Mouse (Mus musculus): ENCODE data around the gene Gdf10.

The Gdf10 gene

GRCm38 (mm10) chr14:33923168-33924070 lies at the start of gene Gdf10:
Gene Gdf10 (plus strand): TSS chr14:33923587.
- peak in 1 of 2 experiments; percentile 25 for DNase-seq (ENCODE audit: low spot score in 2 of 2)

GRCm38 (mm10) chr14:33878826-33879225 lies 44.6 kb upstream of the Gdf10 start:
- no peak for DNase-seq (ENCODE audit: low spot score in 2 of 2)

- DNase-seq (ENCODE audit: low spot score in 2 of 2), result no peak
Measured at GRCm38 (mm10) chr14:33880236-33880635, 43.2 kb upstream of the Gdf10 start.

- DNase-seq (ENCODE audit: low spot score in 2 of 2), result no peak
Measured at GRCm38 (mm10) chr14:33881471-33881870, 41.9 kb upstream of the Gdf10 start.

GRCm38 (mm10) chr14:33883046-33883445 lies 40.3 kb upstream of the Gdf10 start:
- DNase-seq (ENCODE audit: low spot score in 2 of 2), result no peak

GRCm38 (mm10) chr14:33885466-33885865 lies 37.9 kb upstream of the Gdf10 start:
- no peak for DNase-seq (ENCODE audit: low spot score in 2 of 2)

- DNase-seq (ENCODE audit: low spot score in 2 of 2), result no peak
Measured at GRCm38 (mm10) chr14:33888387-33889035, 34.9 kb upstream of the Gdf10 start.

GRCm38 (mm10) chr14:33889971-33890370 lies 33.4 kb upstream of the Gdf10 start:
- DNase-seq (ENCODE audit: low spot score in 2 of 2), result no peak

GRCm38 (mm10) chr14:33891507-33891906 lies 31.9 kb upstream of the Gdf10 start:
- no peak for DNase-seq (ENCODE audit: low spot score in 2 of 2)

GRCm38 (mm10) chr14:33895777-33896176 lies 27.6 kb upstream of the Gdf10 start:
- no peak for DNase-seq (ENCODE audit: low spot score in 2 of 2)

GRCm38 (mm10) chr14:33896628-33897300 lies 26.6 kb upstream of the Gdf10 start:
- DNase-seq (ENCODE audit: low spot score in 2 of 2), result no peak

GRCm38 (mm10) chr14:33902783-33903182 lies 20.6 kb upstream of the Gdf10 start:
- DNase-seq (ENCODE audit: low spot score in 2 of 2), result no peak

- no peak for DNase-seq (ENCODE audit: low spot score in 2 of 2)
Measured at GRCm38 (mm10) chr14:33903199-33903598, 20.2 kb upstream of the Gdf10 start.

- DNase-seq (ENCODE audit: low spot score in 2 of 2), result no peak
Measured at GRCm38 (mm10) chr14:33904851-33905250, 18.5 kb upstream of the Gdf10 start.

GRCm38 (mm10) chr14:33913727-33914126 lies 9.7 kb upstream of the Gdf10 start:
- DNase-seq (ENCODE audit: low spot score in 2 of 2), result peak in 1 of 2 experiments; percentile 39

GRCm38 (mm10) chr14:33914206-33914605 lies 9.2 kb upstream of the Gdf10 start:
- no peak for DNase-seq (ENCODE audit: low spot score in 2 of 2)

GRCm38 (mm10) chr14:33920727-33921559 lies 2.4 kb upstream of the Gdf10 start:
- no peak for DNase-seq (ENCODE audit: low spot score in 2 of 2)

GRCm38 (mm10) chr14:33922771-33923167 lies 618 bp upstream of the Gdf10 start:
- DNase-seq (ENCODE audit: low spot score in 2 of 2), result no peak

- no peak for DNase-seq (ENCODE audit: low spot score in 2 of 2)
Measured at GRCm38 (mm10) chr14:33931853-33932252, 8.5 kb downstream of the Gdf10 start.

- peak; percentile 48 to 56 for DNase-seq (ENCODE audit: low spot score in 2 of 2)
Measured at GRCm38 (mm10) chr14:33932935-33933703, 9.7 kb downstream of the Gdf10 start.
